Mouse (Mus musculus): ENCODE data around the gene Pcgf1.

Gene Pcgf1

GRCm38 (mm10) chr6:83127419-83127818, 49.8 kb downstream of the Pcgf1 start:
- no peak for DNase-seq

Measured in thymus, postnatal 25 days (tissue).